8 mouse cellular contexts compared by ENCODE assay signal in genomic region chr8:104170118-104171049, GRCm38 (mm10). TPM values are rescaled to one million over a fixed set of nuclear protein-coding genes. Genes with fewer than 3 reads are reported as not detected.
DNase-seq lines count a peak whose midpoint lies in the region; ATAC-seq lines count a peak whose summit lies in the region.

Gene Bean1 (plus strand): TSS chr8:104170442.

- WGBS in hindbrain, embryonic 10.5 days: 2% methylated on average over 87 of the region's 87 CpGs
- 2% methylated on average over 80 of the region's 87 CpGs for WGBS in limb, embryonic 11.5 days
- WGBS in midbrain, embryonic 11.5 days: 1% methylated on average over 81 of the region's 87 CpGs
- WGBS in stomach, embryonic 16.5 days: 2% methylated on average over 80 of the region's 87 CpGs

- peak within 1 kb of the TSS; percentile 52 for H3K9ac ChIP-seq in limb, embryonic 11.5 days (ENCODE audit: low read length)
- H3K9ac ChIP-seq in midbrain, embryonic 11.5 days (ENCODE audit: low read length): peak within 1 kb of the TSS; percentile 73
- peak within 1 kb of the TSS; percentile 76 for H3K9ac ChIP-seq in stomach, embryonic 16.5 days (ENCODE audit: low read length)

- peak within 1 kb of the TSS; percentile 88 for H3K4me2 ChIP-seq in limb, embryonic 11.5 days (ENCODE audit: low read depth, severe bottlenecking)
- peak within 1 kb of the TSS; percentile 96 for H3K4me2 ChIP-seq in midbrain, embryonic 11.5 days
- H3K4me2 ChIP-seq in stomach, embryonic 16.5 days (ENCODE audit: low read depth, low read length): peak within 1 kb of the TSS; percentile 92

- peak; percentile 88 for ATAC-seq in frontal cortex, adult (ENCODE audit: low TSS enrichment)
- ATAC-seq in limb, embryonic 11.5 days (ENCODE audit: insufficient number of reproducible peaks, low FRiP score, low TSS enrichment, low read depth): peak; percentile 73
- peak; percentile 86 for ATAC-seq in midbrain, embryonic 11.5 days (ENCODE audit: low FRiP score)
- ATAC-seq in stomach, embryonic 16.5 days (ENCODE audit: insufficient read depth, low FRiP score): peak; percentile 81

- peak within 1 kb of the TSS; percentile 79 for H3K4me3 ChIP-seq in hindbrain, embryonic 10.5 days
- H3K4me3 ChIP-seq in limb, embryonic 11.5 days (ENCODE audit: low read depth, low read length): peak within 1 kb of the TSS; percentile 48
- H3K4me3 ChIP-seq in midbrain, embryonic 11.5 days (ENCODE audit: low read depth, low read length): peak within 1 kb of the TSS; percentile 67
- H3K4me3 ChIP-seq in stomach, embryonic 16.5 days (replicated peaks; ENCODE audit: low read length): peak within 1 kb of the TSS; percentile 62

- peaks cover 59% of the 10 kb centered on the region for H3K27me3 ChIP-seq in hindbrain, embryonic 10.5 days (ENCODE audit: insufficient read depth, poor library complexity, severe bottlenecking)
- peaks cover 40% of the 10 kb centered on the region for H3K27me3 ChIP-seq in limb, embryonic 11.5 days (ENCODE audit: control insufficient read depth, insufficient read depth, low read length)
- peaks cover 39% of the 10 kb centered on the region for H3K27me3 ChIP-seq in midbrain, embryonic 11.5 days (ENCODE audit: control insufficient read depth, insufficient read depth, low read length)
- H3K27me3 ChIP-seq in stomach, embryonic 16.5 days (ENCODE audit: control insufficient read depth, insufficient read depth, low read length): peaks cover 31% of the 10 kb centered on the region

- DNase-seq in cerebellum, postnatal 10 days: peak; percentile 55
- DNase-seq in cerebellum, adult 11 months: no peak
- DNase-seq in adrenal gland, postnatal 36 days: peak; percentile 64 to 73
- peak; percentile 60 for DNase-seq in hindbrain, embryonic 10.5 days (ENCODE audit: low spot score)
- DNase-seq in limb, embryonic 11.5 days (ENCODE audit: low spot score): peak; percentile 57
- DNase-seq in midbrain, embryonic 11.5 days (ENCODE audit: low spot score, missing footprints): peak; percentile 94

- no peaks in the 10 kb centered on the region for H3K36me3 ChIP-seq in hindbrain, embryonic 10.5 days
- no peaks in the 10 kb centered on the region for H3K36me3 ChIP-seq in limb, embryonic 11.5 days (ENCODE audit: control insufficient read depth, insufficient read depth, low read length)
- H3K36me3 ChIP-seq in midbrain, embryonic 11.5 days (ENCODE audit: control insufficient read depth, insufficient read depth, low read length): no peaks in the 10 kb centered on the region
- no peaks in the 10 kb centered on the region for H3K36me3 ChIP-seq in stomach, embryonic 16.5 days (ENCODE audit: control insufficient read depth, insufficient read depth, low read length)

- no peaks in the 10 kb centered on the region for H3K9me3 ChIP-seq in hindbrain, embryonic 10.5 days
- H3K9me3 ChIP-seq in limb, embryonic 11.5 days (ENCODE audit: control insufficient read depth, low read length): no peaks in the 10 kb centered on the region
- H3K9me3 ChIP-seq in midbrain, embryonic 11.5 days (ENCODE audit: control insufficient read depth, low read length): no peaks in the 10 kb centered on the region
- H3K9me3 ChIP-seq in stomach, embryonic 16.5 days (replicated peaks; ENCODE audit: control insufficient read depth, low read length): no peaks in the 10 kb centered on the region

- H3K27ac ChIP-seq in hindbrain, embryonic 10.5 days: peak within 1 kb of the TSS; percentile 85
- H3K27ac ChIP-seq in limb, embryonic 11.5 days (replicated peaks; ENCODE audit: low read depth, low read length): no peak within 1 kb of the TSS
- H3K27ac ChIP-seq in midbrain, embryonic 11.5 days (ENCODE audit: low read depth, low read length): no peak within 1 kb of the TSS
- no peak within 1 kb of the TSS for H3K27ac ChIP-seq in stomach, embryonic 16.5 days (ENCODE audit: low read length)

- H3K4me1 ChIP-seq in hindbrain, embryonic 10.5 days (replicated peaks): peaks cover 18% of the 10 kb centered on the region
- no peaks in the 10 kb centered on the region; the same call in 1 of the 2 replicates for H3K4me1 ChIP-seq in limb, embryonic 11.5 days (ENCODE audit: control insufficient read depth, insufficient read depth, low read length)
- no peaks in the 10 kb centered on the region; the same call in none of the 2 replicates for H3K4me1 ChIP-seq in midbrain, embryonic 11.5 days (ENCODE audit: control insufficient read depth, insufficient read depth, low read length)
- H3K4me1 ChIP-seq in stomach, embryonic 16.5 days (ENCODE audit: control insufficient read depth, insufficient read depth, low read length): peaks cover 7% of the 10 kb centered on the region; the same call in 1 of the 2 replicates

RNA-seq across cellular contexts. Expression of gene Bean1, which starts in this region (rescaled TPM):
- 10 to 100 TPM in 1 of 2 experiments, 1 to 10 TPM in 1; 5.3 to 20.8 TPM for total RNA-seq in adrenal gland, postnatal 36 days (2021)
- 0.15 and 0.85 TPM in 2 replicates for polyA plus RNA-seq in hindbrain, embryonic 10.5 days (2016; fragmentation: Nextera tagmentation; extraction: Ambion mirVana)
- 0.33 and 0.35 TPM in 2 replicates for polyA plus RNA-seq in limb, embryonic 11.5 days (2014; fragmentation: Nextera tagmentation; extraction: Ambion mirVana)
- polyA plus RNA-seq in midbrain, embryonic 11.5 days (2014; fragmentation: Nextera tagmentation; extraction: Ambion mirVana): 0.63 and 0.66 TPM in 2 replicates
- 1.1 and 1.2 TPM in 2 replicates for polyA plus RNA-seq in stomach, embryonic 16.5 days (2015; fragmentation: Nextera tagmentation; extraction: Ambion mirVana)

Comparison
In these comparisons a context has a peak if more than half of its experiments do, and no peak if none do; other contexts are left out.
1. Peak in DNase-seq, H3K4me3 ChIP-seq and H3K27ac ChIP-seq in hindbrain, embryonic 10.5 days; RNA of the gene not detected or under 1 TPM.
2. Peak in DNase-seq, ATAC-seq, H3K4me3 ChIP-seq, H3K9ac ChIP-seq and H3K4me2 ChIP-seq in limb, embryonic 11.5 days; RNA of the gene not detected or under 1 TPM.
3. Peak in DNase-seq, ATAC-seq, H3K4me3 ChIP-seq, H3K9ac ChIP-seq and H3K4me2 ChIP-seq in midbrain, embryonic 11.5 days; RNA of the gene not detected or under 1 TPM.